Comparison of ENCODE assay signal across 9 mouse cellular contexts in genomic region chr14:30196235-30196634, GRCm38 (mm10).
DNase-seq lines count a peak whose midpoint lies in the region; ATAC-seq and TF ChIP-seq lines count a peak whose summit lies in the region.
"Had no signal": no experiment of that assay in that cellular context is flagged by ENCODE, and none has a peak within 500 bp of the region (broad histone marks: within the 10 kb centered on the region; RNA-seq: fewer than 3 reads in every experiment).

No protein-coding gene starts in this region.

- no peak overlapping the region for H3K4me3 ChIP-seq in lung, postnatal 0 days (ENCODE audit: low read depth, low read length)
- H3K4me3 ChIP-seq in lung, adult 2 months (replicated peaks; ENCODE audit: extremely low read depth, low read depth, low read length): no peak overlapping the region
- H3K4me3 ChIP-seq: neural tube, embryonic 12.5 days had no signal

- intact Hi-C loops in left cerebral cortex, postnatal 14 days (cut with DNase I): no loop called here

- no peak overlapping the region for H3K27ac ChIP-seq in lung, postnatal 0 days (ENCODE audit: low read length)
- H3K27ac ChIP-seq: neural tube, embryonic 12.5 days had no signal

- no peaks in the 10 kb centered on the region for H3K36me3 ChIP-seq in lung, postnatal 0 days (ENCODE audit: insufficient read depth, low read length)
- H3K36me3 ChIP-seq: neural tube, embryonic 12.5 days had no signal

- TF ChIP-seq POLR2A in lung, adult 2 months (IDR thresholded peaks at IDR 0.05; ENCODE audit: borderline replicate concordance, extremely low read depth, low read depth, low read length): no peak

- DNase-seq in lung, postnatal 0 days (ENCODE audit: low spot score): peak; percentile 41
- DNase-seq in lung, adult 2 months: no peak
- DNase-seq in left cerebral cortex, postnatal 14 days (ENCODE audit: low spot score in 2 of 2): peak; percentile 35 to 47
- peak; percentile 5 for DNase-seq in spleen, adult 12 weeks (ENCODE audit: low spot score)
- DNase-seq in urinary bladder, postnatal 25 days (ENCODE audit: low spot score): no peak
- no peak for DNase-seq in ovary, adult 18-20 months (ENCODE audit: low spot score)
- no peak for DNase-seq in urinary bladder, postnatal 14 days (ENCODE audit: low spot score)

- 56% methylated on average over 5 of the region's 5 CpGs for WGBS in lung, postnatal 0 days
- WGBS in lung, adult 2 months: 45% methylated on average over 5 of the region's 5 CpGs

- no peak overlapping the region for H3K4me2 ChIP-seq in lung, postnatal 0 days (replicated peaks; ENCODE audit: low read depth, low read length)
- H3K4me2 ChIP-seq: neural tube, embryonic 12.5 days had no signal

- TF ChIP-seq CTCF in lung, postnatal 0 days (IDR thresholded peaks at IDR 0.05): no peak
- no peak for TF ChIP-seq CTCF in lung, adult 2 months (IDR thresholded peaks at IDR 0.05; ENCODE audit: insufficient read depth, low read length)

- H3K9ac ChIP-seq in lung, postnatal 0 days (replicated peaks; ENCODE audit: low read depth): no peak overlapping the region
- H3K9ac ChIP-seq: neural tube, embryonic 12.5 days had no signal

- no peaks in the 10 kb centered on the region for H3K27me3 ChIP-seq in lung, postnatal 0 days (replicated peaks; ENCODE audit: insufficient read depth, low read length)
- H3K27me3 ChIP-seq: neural tube, embryonic 12.5 days had no signal

- no peaks in the 10 kb centered on the region for H3K9me3 ChIP-seq in lung, postnatal 0 days (ENCODE audit: low read length)
- H3K9me3 ChIP-seq: neural tube, embryonic 12.5 days had no signal

- no peak for ATAC-seq in lung, postnatal 0 days
- ATAC-seq in common myeloid progenitor, adult 5-6 weeks (replicated peaks; ENCODE audit: low read depth, poor library complexity, severe bottlenecking): peak; percentile 96

- H3K4me1 ChIP-seq in lung, postnatal 0 days (ENCODE audit: insufficient read depth, low read depth, low read length): no peaks in the 10 kb centered on the region
- H3K4me1 ChIP-seq in lung, adult 2 months (ENCODE audit: control insufficient read depth, insufficient read depth, low read length): no peaks in the 10 kb centered on the region
- H3K4me1 ChIP-seq: neural tube, embryonic 12.5 days had no signal

- TF ChIP-seq EP300 in lung, postnatal 0 days (IDR thresholded peaks at IDR 0.05): no peak

Comparison
In these comparisons a context has a peak if more than half of its experiments do, and no peak if none do; other contexts are left out.
1. DNase-seq: peak in lung, postnatal 0 days (single experiment), left cerebral cortex, postnatal 14 days (2 of 2) and spleen, adult 12 weeks (single experiment); none in lung, adult 2 months (single experiment), urinary bladder, postnatal 25 days (single experiment), ovary, adult 18-20 months (single experiment) and urinary bladder, postnatal 14 days (single experiment).